Mouse (Mus musculus) layer of hippocampus, postnatal 36 days (tissue): ENCODE measurements at regions not wholly inside any gene's neighbourhood (a gene's known extent, or its start where the extent isn't known, plus 50 kb on each side); places are given as distances from the start of the nearest gene placed in this dataset.
A peak's percentile ranks its signal among the peaks of the same experiment; 100 is the strongest.
"Not testable (repeated sequence)": the region's sequence is repeated elsewhere in the genome, so short reads cannot be mapped to it uniquely, and the experiment has no call there.

Source experiments
- DNase-seq, 2 experiments: peaks; one replicate each; pipeline ENCODE4 v3.0.0; 2022

GRCm38 (mm10) chr13:99729145-99729544, 171.7 kb downstream of the Cartpt start:
- no peak for DNase-seq

GRCm38 (mm10) chr13:99724245-99724644, 176.6 kb downstream of the Cartpt start:
- DNase-seq = no peak

- no peak for DNase-seq
These were observed 177.5 kb downstream of the Cartpt start for GRCm38 (mm10) chr13:99723237-99723981.

- no peak for DNase-seq
These were observed 180.3 kb downstream of the Cartpt start for GRCm38 (mm10) chr13:99720566-99720965.

GRCm38 (mm10) chr13:99696559-99696890, 180.2 kb upstream of the Map1b start:
- DNase-seq = no peak

GRCm38 (mm10) chr13:99695874-99696558, 179.7 kb upstream of the Map1b start:
- DNase-seq = no peak

- no peak for DNase-seq
These were observed 163.6 kb upstream of the Map1b start for GRCm38 (mm10) chr13:99679934-99680333.

- no peak for DNase-seq
These were observed 163.1 kb upstream of the Map1b start for GRCm38 (mm10) chr13:99679430-99679829.

- peak; percentile 73 to 75 for DNase-seq
These were observed 160.1 kb upstream of the Map1b start for GRCm38 (mm10) chr13:99676393-99676792.

- DNase-seq = peak; percentile 67 to 69
These were observed 159.6 kb upstream of the Map1b start for GRCm38 (mm10) chr13:99675951-99676350.

- DNase-seq = no peak
These were observed 156.4 kb upstream of the Map1b start for GRCm38 (mm10) chr13:99672714-99673113.

- DNase-seq = no peak
These were observed 155.4 kb upstream of the Map1b start for GRCm38 (mm10) chr13:99671747-99672146.

GRCm38 (mm10) chr13:99669987-99670534, 153.7 kb upstream of the Map1b start:
- DNase-seq = no peak

GRCm38 (mm10) chr13:99668613-99669012, 152.3 kb upstream of the Map1b start:
- no peak for DNase-seq

GRCm38 (mm10) chr13:99666086-99666485, 149.7 kb upstream of the Map1b start:
- no peak for DNase-seq

GRCm38 (mm10) chr13:99663422-99663821, 147.1 kb upstream of the Map1b start:
- not testable (repeated sequence) for DNase-seq

GRCm38 (mm10) chr13:99647661-99648204, 131.4 kb upstream of the Map1b start:
- DNase-seq = no peak

GRCm38 (mm10) chr13:99644771-99645170, 128.4 kb upstream of the Map1b start:
- DNase-seq = no peak

- no peak for DNase-seq
These were observed 126.5 kb upstream of the Map1b start for GRCm38 (mm10) chr13:99642811-99643210.

- no peak for DNase-seq
These were observed 126.0 kb upstream of the Map1b start for GRCm38 (mm10) chr13:99642301-99642700.

GRCm38 (mm10) chr13:99641386-99642165, 125.2 kb upstream of the Map1b start:
- peak; percentile 65 to 72 for DNase-seq

GRCm38 (mm10) chr13:99632706-99633105, 116.4 kb upstream of the Map1b start:
- DNase-seq = no peak

- no peak for DNase-seq
These were observed 114.5 kb upstream of the Map1b start for GRCm38 (mm10) chr13:99630800-99631199.
